Mouse (Mus musculus): ENCODE results near the gene Hes5. TPM values are rescaled to one million over a fixed set of nuclear protein-coding genes. Genes with fewer than 3 reads are reported as not detected.
A peak's percentile ranks its signal among the peaks of the same experiment; 100 is the strongest.

The Hes5 gene
- polyA plus RNA-seq, 1 experiment from 2014 or later: 243 TPM

DNA sequence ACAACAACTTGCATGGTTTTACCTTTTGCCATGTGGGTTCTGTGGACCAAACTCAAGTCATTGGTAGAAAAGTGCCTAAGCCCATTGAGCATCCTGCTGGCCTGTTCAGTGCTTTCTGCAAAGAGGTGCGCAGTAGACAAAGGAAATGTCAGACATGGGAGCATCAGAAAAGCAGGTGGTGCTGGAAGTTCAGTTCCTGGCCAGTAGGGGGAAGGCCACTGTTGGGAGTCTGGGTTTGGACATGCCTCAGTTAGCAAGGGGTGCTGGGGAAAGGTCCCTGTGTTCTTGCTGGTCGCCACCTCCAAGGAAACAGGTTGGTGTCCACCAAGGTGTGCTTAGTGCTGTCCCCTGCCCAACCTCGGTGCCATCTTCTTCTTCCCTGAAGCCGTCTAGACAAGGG, 19.4 kb downstream of the Hes5 start:
- Histone ChIP-seq H3K9ac (no peak overlapping the region), H3K27me3 (peaks cover 14% of the 10 kb centered on the region), H3K4me3 (no peak overlapping the region), H3K4me2 (no peak overlapping the region), H3K27ac (no peak overlapping the region), H3K4me1 (peaks cover 8% of the 10 kb centered on the region; the same call in 1 of the 2 replicates), H3K9me3 (replicated peaks) (no peaks in the 10 kb centered on the region), H3K36me3 (ENCODE audit: poor library complexity, severe bottlenecking) (peaks cover 70% of the 10 kb centered on the region)
- no peak for ATAC-seq
- 92% methylated on average over 4 of the region's 4 CpGs for WGBS

DNA sequence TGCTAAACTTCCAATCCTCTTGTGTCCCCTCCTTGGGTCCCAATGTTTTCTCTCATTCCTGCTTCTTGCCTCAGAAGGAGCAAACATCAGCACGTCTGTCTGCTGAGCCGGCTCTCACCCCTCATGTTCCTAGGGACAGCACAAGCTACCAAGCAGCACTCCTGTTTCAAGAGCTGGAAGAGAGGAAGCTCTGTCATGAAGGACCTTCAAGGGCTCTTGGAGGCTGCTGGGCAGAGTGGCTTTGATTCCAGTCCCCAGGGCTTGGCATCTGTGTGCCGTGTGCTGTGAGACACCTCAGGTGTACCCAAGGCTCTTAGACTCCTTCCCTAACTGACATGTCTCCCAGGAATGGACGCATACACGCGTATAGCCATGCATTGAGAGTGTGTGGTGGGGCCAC, 20.4 kb downstream of the Hes5 start:
- Histone ChIP-seq H3K4me3 (no peak overlapping the region), H3K4me1 (peaks cover 15% of the 10 kb centered on the region), H3K27me3 (peaks cover 14% of the 10 kb centered on the region), H3K27ac (no peak overlapping the region), H3K9ac (no peak overlapping the region), H3K36me3 (ENCODE audit: poor library complexity, severe bottlenecking) (peaks cover 61% of the 10 kb centered on the region), H3K4me2 (no peak overlapping the region), H3K9me3 (replicated peaks) (no peaks in the 10 kb centered on the region)
- ATAC-seq: no peak
- 84% methylated on average over 6 of the region's 6 CpGs for WGBS

- Histone ChIP-seq H3K9ac (no peak overlapping the region), H3K4me3 (no peak overlapping the region), H3K27ac (no peak overlapping the region), H3K36me3 (ENCODE audit: poor library complexity, severe bottlenecking) (peaks cover 56% of the 10 kb centered on the region), H3K9me3 (replicated peaks) (no peaks in the 10 kb centered on the region), H3K27me3 (peaks cover 18% of the 10 kb centered on the region), H3K4me2 (no peak overlapping the region), H3K4me1 (peaks cover 19% of the 10 kb centered on the region)
- ATAC-seq: peak; percentile 76
- WGBS: 49% methylated on average over 7 of the region's 7 CpGs
These were observed 20.8 kb downstream of the Hes5 start for GRCm38 (mm10) chr4:154981530-154981929.

DNA sequence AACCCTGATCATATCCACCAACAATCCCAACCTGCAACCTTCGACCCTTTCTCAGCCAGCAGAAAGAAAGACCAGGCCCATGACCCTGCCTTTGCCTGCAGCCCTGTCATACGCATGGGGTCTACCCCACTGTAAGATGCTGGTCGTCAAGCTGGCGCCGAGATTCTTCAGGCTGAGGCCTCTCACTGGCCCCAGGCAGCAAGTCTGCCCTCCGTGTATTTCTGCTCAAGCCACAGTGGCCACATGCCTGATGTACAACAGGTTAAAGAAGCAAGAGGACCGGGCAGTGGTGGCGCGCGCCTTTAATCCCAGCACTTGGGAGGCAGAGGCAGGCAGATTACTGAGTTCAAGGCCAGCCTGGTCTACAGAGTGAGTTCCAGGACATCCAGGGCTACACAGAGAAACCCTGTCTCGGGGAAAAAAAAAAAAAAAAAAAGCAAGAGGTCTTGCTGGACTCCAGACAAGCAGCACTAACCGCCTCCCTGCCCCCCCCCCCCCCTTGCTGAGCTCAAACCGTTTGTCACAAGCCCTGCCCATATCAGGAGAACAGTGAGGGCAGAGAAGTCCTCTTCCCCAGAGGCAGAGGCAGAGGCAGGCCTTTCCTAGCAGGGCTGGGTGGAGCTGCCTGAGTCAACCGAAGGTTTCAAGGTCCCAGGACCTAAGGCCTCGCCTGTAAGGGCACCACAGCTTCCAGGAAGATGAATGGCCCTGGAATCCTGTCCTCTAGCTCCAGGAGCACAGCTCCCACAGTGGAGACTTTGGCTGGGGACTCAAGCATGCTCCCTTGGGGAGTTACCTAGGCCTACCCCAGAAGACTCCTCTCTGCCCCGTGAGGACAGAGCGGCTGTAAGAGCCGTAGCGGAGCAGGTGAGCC, 21.8 kb downstream of the Hes5 start:
- Histone ChIP-seq H3K4me2 (no peak overlapping the region), H3K27ac (no peak overlapping the region), H3K4me1 (peaks cover 19% of the 10 kb centered on the region), H3K4me3 (no peak overlapping the region), H3K27me3 (peaks cover 25% of the 10 kb centered on the region), H3K9ac (no peak overlapping the region), H3K9me3 (replicated peaks) (no peaks in the 10 kb centered on the region), H3K36me3 (ENCODE audit: poor library complexity, severe bottlenecking) (peaks cover 47% of the 10 kb centered on the region)
- WGBS: 81% methylated on average over 18 of the region's 19 CpGs
- ATAC-seq: no peak

- H3K9ac ChIP-seq: peak overlapping the region; percentile 46; the same call in 1 of the 2 replicates
- no peak overlapping the region for H3K4me2 ChIP-seq
- H3K4me1 ChIP-seq: peaks cover 19% of the 10 kb centered on the region
- H3K9me3 ChIP-seq (replicated peaks): no peaks in the 10 kb centered on the region
- H3K36me3 ChIP-seq (ENCODE audit: poor library complexity, severe bottlenecking): peaks cover 34% of the 10 kb centered on the region
- H3K27ac ChIP-seq: no peak overlapping the region
- ATAC-seq: no peak
- WGBS: 18% methylated on average over 24 of the region's 24 CpGs
- peaks cover 25% of the 10 kb centered on the region for H3K27me3 ChIP-seq
- no peak overlapping the region for H3K4me3 ChIP-seq
These were observed 23.0 kb downstream of the Hes5 start for GRCm38 (mm10) chr4:154983767-154984166.

DNA sequence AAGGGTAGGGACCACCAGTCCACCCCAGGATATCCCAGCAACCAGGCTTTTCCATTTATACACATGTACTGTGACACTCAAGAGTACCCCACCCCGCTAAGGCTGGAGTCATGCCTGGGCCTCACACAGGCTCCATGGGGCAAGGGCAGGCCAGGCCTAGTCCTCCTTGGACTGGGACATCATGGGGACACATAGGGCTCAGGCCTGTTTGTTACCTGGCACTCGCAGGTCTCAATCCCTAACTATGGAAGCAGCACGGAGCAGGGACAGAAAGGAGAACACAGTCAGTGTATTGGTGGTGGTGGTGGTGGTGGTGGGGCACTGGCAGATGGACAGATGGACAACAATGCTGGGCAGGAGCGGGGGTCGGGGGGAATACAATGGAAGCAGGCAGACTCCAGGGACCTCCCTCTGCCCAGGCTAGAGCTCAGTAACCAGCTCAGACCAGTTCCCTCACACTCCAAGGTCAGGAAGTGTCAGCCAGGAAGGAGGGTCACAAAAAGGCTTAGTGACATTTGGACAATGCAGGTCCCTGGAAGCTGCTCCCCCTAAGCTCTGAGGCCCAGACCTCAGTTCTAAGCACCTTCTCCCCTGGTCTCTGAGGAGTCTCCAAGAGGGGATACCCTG, 24.5 kb downstream of the Hes5 start:
- Histone ChIP-seq H3K4me3 (no peak overlapping the region), H3K4me1 (peaks cover 19% of the 10 kb centered on the region), H3K36me3 (ENCODE audit: poor library complexity, severe bottlenecking) (peaks cover 19% of the 10 kb centered on the region), H3K9ac (0 out of 2 replicates have a peak overlapping the region, but pooled peaks have one; percentile 10), H3K9me3 (replicated peaks) (no peaks in the 10 kb centered on the region), H3K4me2 (no peak overlapping the region), H3K27ac (no peak overlapping the region), H3K27me3 (peaks cover 25% of the 10 kb centered on the region)
- no peak for ATAC-seq
- WGBS: 76% methylated on average over 5 of the region's 5 CpGs

DNA sequence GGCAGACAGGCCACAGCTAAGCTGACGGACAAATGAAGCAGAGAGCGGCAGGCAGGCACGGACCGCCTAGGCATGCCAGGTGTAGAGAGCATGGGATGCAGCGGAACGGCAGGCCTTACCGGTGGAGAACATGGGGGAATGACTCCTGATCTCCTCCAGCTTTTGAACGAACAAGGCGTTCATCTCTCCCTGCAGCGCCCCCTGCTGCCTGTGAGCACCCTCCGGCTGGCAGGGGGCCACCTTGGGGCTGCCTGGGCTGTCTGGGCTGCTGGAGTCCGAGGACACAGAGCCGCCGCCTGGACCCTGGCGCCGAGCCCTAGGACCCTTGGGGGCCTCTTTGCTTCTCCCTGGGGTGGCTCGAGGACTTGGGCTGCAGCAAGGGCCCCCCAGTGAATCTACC, 25.4 kb downstream of the Hes5 start:
- Histone ChIP-seq H3K27ac (no peak overlapping the region), H3K4me3 (no peak overlapping the region), H3K36me3 (ENCODE audit: poor library complexity, severe bottlenecking) (peaks cover 11% of the 10 kb centered on the region), H3K4me2 (peak overlapping the region; percentile 19), H3K9ac (peak overlapping the region; percentile 10; the same call in 1 of the 2 replicates), H3K27me3 (peaks cover 25% of the 10 kb centered on the region), H3K9me3 (replicated peaks) (no peaks in the 10 kb centered on the region), H3K4me1 (peaks cover 19% of the 10 kb centered on the region)
- no peak for ATAC-seq
- 19% methylated on average over 17 of the region's 17 CpGs for WGBS

GRCm38 (mm10) chr4:154986750-154987149, 26.0 kb downstream of the Hes5 start:
- no peak overlapping the region for H3K4me2 ChIP-seq
- no peak for ATAC-seq
- H3K27ac ChIP-seq: no peak overlapping the region
- peaks cover 25% of the 10 kb centered on the region for H3K27me3 ChIP-seq
- no peak overlapping the region for H3K4me3 ChIP-seq
- peaks cover 5% of the 10 kb centered on the region; the same call in 1 of the 2 replicates for H3K36me3 ChIP-seq (ENCODE audit: poor library complexity, severe bottlenecking)
- 62% methylated on average over 15 of the region's 15 CpGs for WGBS
- no peak overlapping the region for H3K9ac ChIP-seq
- H3K9me3 ChIP-seq (replicated peaks): no peaks in the 10 kb centered on the region
- H3K4me1 ChIP-seq: peaks cover 19% of the 10 kb centered on the region

DNA sequence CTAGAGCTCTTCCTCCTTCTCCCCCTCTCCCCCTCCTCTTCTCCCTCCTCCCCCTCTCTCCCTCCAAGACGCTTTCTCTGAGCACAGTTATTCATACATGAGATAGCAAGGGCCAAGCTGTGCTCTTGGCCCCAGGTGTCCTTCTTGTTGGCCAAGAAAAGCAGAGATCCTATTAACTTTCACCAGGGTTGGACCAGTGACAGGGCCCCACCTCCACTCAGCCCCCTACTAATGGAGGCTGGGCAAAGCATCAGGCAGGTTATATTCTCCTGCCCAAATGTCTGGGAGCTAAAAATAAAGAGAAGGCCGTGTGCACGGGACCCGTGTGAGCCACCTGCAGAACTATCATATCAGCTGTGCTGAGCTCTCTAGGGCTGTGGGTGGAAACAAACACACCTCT, 34.2 kb downstream of the Hes5 start:
- no peaks in the 10 kb centered on the region for H3K4me1 ChIP-seq
- no peak overlapping the region for H3K4me2 ChIP-seq
- no peaks in the 10 kb centered on the region for H3K9me3 ChIP-seq (replicated peaks)
- no peaks in the 10 kb centered on the region for H3K27me3 ChIP-seq
- no peak overlapping the region for H3K27ac ChIP-seq
- no peak overlapping the region for H3K9ac ChIP-seq
- no peak for ATAC-seq
- no peak overlapping the region for H3K4me3 ChIP-seq
- 72% methylated on average over 4 of the region's 4 CpGs for WGBS
- no peaks in the 10 kb centered on the region for H3K36me3 ChIP-seq (ENCODE audit: poor library complexity, severe bottlenecking)

DNA sequence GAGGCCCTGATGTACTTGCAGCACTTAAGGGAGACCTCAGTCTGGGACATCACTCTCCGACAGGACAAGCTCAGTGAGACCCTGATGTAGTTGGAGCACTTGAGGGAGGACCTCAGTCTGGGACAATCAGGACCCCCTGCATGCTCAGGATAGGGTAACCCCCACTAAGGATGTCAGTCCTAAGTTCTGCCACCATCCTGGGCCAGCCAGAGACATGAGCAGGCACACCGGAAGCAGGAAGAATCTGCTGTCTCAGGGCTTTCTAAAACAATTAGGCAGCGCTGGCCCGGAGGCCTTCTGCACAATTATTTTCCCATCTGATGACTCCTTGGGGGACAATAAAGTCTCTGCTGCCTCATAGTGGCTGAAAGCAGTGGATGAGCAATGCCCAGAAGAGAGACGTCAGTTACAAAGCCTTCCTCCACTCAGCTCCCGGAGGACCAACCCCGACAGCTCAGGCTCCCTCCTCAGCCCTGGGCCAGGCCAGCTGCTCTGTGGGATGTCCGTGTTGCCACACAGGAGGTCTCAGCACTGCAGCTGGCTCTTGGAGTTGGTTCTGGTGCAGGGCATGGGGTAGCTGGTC, 35.9 kb downstream of the Hes5 start:
- no peaks in the 10 kb centered on the region for H3K27me3 ChIP-seq
- 36% methylated on average over 8 of the region's 8 CpGs for WGBS
- no peaks in the 10 kb centered on the region for H3K9me3 ChIP-seq (replicated peaks)
- ATAC-seq: no peak
- no peak overlapping the region for H3K9ac ChIP-seq
- no peaks in the 10 kb centered on the region for H3K4me1 ChIP-seq
- H3K36me3 ChIP-seq (ENCODE audit: poor library complexity, severe bottlenecking): no peaks in the 10 kb centered on the region
- no peak overlapping the region for H3K4me3 ChIP-seq
- H3K27ac ChIP-seq: no peak overlapping the region
- no peak overlapping the region for H3K4me2 ChIP-seq

DNA sequence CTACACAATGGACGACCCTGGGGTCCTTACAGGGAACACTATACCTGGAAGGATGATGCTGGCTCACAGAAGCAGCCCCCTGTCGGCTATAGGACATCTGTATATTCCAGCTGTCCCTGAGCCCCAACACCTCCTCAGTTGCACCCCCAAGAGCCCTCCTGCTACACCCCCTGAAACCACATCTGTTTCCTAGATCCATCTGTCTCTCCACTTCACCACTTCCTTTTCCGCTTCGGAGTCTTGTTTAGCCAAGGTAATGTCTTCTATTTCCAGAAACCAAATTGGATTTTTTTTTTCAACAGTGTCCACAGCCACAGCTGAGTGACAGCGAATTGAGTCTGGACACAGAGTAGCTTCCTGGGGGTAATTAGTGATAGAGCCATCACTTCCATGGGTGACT, 38.7 kb downstream of the Hes5 start:
- Histone ChIP-seq H3K4me3 (no peak overlapping the region), H3K9me3 (replicated peaks) (no peaks in the 10 kb centered on the region), H3K4me2 (no peak overlapping the region), H3K4me1 (no peaks in the 10 kb centered on the region), H3K27ac (no peak overlapping the region), H3K9ac (no peak overlapping the region), H3K27me3 (no peaks in the 10 kb centered on the region), H3K36me3 (ENCODE audit: poor library complexity, severe bottlenecking) (no peaks in the 10 kb centered on the region)
- WGBS: 90% methylated on average over 5 of the region's 5 CpGs
- ATAC-seq: no peak

GRCm38 (mm10) chr4:155005278-155005677, 44.6 kb downstream of the Hes5 start:
- 0 out of 2 replicates have a peak, but pooled peaks cover 9% of the 10 kb centered on the region for H3K4me1 ChIP-seq

More at GRCm38 (mm10) chr4:155005278-155005677, 44.6 kb downstream of the Hes5 start:
- no peak overlapping the region for H3K4me2 ChIP-seq
- no peak for ATAC-seq
- no peaks in the 10 kb centered on the region for H3K9me3 ChIP-seq (replicated peaks)
- H3K36me3 ChIP-seq (ENCODE audit: poor library complexity, severe bottlenecking): no peaks in the 10 kb centered on the region
- H3K27ac ChIP-seq: no peak overlapping the region
- 88% methylated on average over 3 of the region's 3 CpGs for WGBS
- H3K9ac ChIP-seq: no peak overlapping the region
- H3K27me3 ChIP-seq: no peaks in the 10 kb centered on the region
- H3K4me3 ChIP-seq: no peak overlapping the region
